In the genomic region with DNA sequence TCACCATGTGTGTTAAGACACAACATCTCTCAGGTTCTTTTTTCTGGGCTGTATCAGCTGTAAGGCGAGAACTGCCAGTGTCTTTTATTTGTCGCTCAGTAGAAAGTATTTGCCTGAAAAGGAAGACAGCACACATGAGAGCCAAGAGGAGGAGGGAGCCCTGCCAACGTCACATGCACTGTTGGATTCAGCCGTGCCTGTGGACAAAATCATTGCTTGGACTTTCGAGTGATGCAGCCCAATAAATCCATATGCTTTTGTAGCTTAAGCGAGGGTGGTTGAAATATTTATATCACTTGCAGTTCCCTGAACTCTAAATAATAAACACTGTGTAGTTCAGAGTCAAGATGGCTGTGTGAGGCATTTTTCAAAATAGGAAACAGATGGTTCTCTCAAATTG, we compare ENCODE assay signal across 10 mouse cellular contexts.
DNase-seq lines count a peak whose midpoint lies in the region; ATAC-seq lines count a peak whose summit lies in the region.
"Had no signal": no experiment of that assay in that cellular context is flagged by ENCODE, and none has a peak within 500 bp of the region (broad histone marks: within the 10 kb centered on the region; RNA-seq: fewer than 3 reads in every experiment).

No protein-coding gene starts in this region.

- WGBS in heart, embryonic 10.5 days: 74% methylated on average over 6 of the region's 6 CpGs
- 51% methylated on average over 6 of the region's 6 CpGs for WGBS in kidney, embryonic 14.5 days

- no peak overlapping the region for H3K27ac ChIP-seq in heart, embryonic 10.5 days
- H3K27ac ChIP-seq in kidney, embryonic 14.5 days (ENCODE audit: low read depth, low read length): no peak overlapping the region
- H3K27ac ChIP-seq: limb, embryonic 15.5 days had no signal

- ATAC-seq in cerebellum, adult (ENCODE audit: insufficient number of reproducible peaks, low FRiP score, low TSS enrichment): peak; percentile 85
- peak; percentile 84 for ATAC-seq in frontal cortex, adult (ENCODE audit: low TSS enrichment)
- no peak for ATAC-seq in kidney, embryonic 14.5 days (ENCODE audit: low FRiP score, low TSS enrichment)

- H3K9ac ChIP-seq in kidney, embryonic 14.5 days (ENCODE audit: low read depth, low read length): no peak overlapping the region
- H3K9ac ChIP-seq: limb, embryonic 15.5 days had no signal

- no peaks in the 10 kb centered on the region for H3K9me3 ChIP-seq in heart, embryonic 10.5 days
- H3K9me3 ChIP-seq in kidney, embryonic 14.5 days (ENCODE audit: control insufficient read depth, low read length): no peaks in the 10 kb centered on the region
- H3K9me3 ChIP-seq: limb, embryonic 15.5 days had no signal

- no peak overlapping the region for H3K4me2 ChIP-seq in kidney, embryonic 14.5 days (replicated peaks; ENCODE audit: low read depth, low read length)
- H3K4me2 ChIP-seq: limb, embryonic 15.5 days had no signal

- no peaks in the 10 kb centered on the region for H3K27me3 ChIP-seq in heart, embryonic 10.5 days (ENCODE audit: insufficient read depth, poor library complexity, severe bottlenecking)
- H3K27me3 ChIP-seq in kidney, embryonic 14.5 days (ENCODE audit: control insufficient read depth, insufficient read depth, low read length): no peaks in the 10 kb centered on the region
- H3K27me3 ChIP-seq: CH12.LX; limb, embryonic 15.5 days had no signal

- H3K4me3 ChIP-seq in heart, embryonic 10.5 days: no peak overlapping the region
- H3K4me3 ChIP-seq in kidney, embryonic 14.5 days (ENCODE audit: low read length): no peak overlapping the region
- H3K4me3 ChIP-seq: limb, embryonic 15.5 days had no signal

- peak; percentile 18 for DNase-seq in heart, adult 8-10 months (ENCODE audit: low spot score)
- no peak for DNase-seq in heart, embryonic 10.5 days (ENCODE audit: low spot score)
- DNase-seq in left cerebral cortex, adult 11 months (ENCODE audit: low spot score): peak; percentile 47
- no peak for DNase-seq in adrenal gland, postnatal 36 days
- no peak for DNase-seq in adrenal gland, postnatal 10 days

- no peaks in the 10 kb centered on the region for H3K4me1 ChIP-seq in heart, embryonic 10.5 days
- H3K4me1 ChIP-seq in kidney, embryonic 14.5 days (ENCODE audit: control insufficient read depth, insufficient read depth, low read length): no peaks in the 10 kb centered on the region; the same call in 1 of the 2 replicates

- no peaks in the 10 kb centered on the region for H3K36me3 ChIP-seq in heart, embryonic 10.5 days
- H3K36me3 ChIP-seq in kidney, embryonic 14.5 days (ENCODE audit: control insufficient read depth, insufficient read depth, low read length): no peaks in the 10 kb centered on the region
- H3K36me3 ChIP-seq: limb, embryonic 15.5 days had no signal

Comparison
In these comparisons a context has a peak if more than half of its experiments do, and no peak if none do; other contexts are left out.
1. DNase-seq: peak in heart, adult 8-10 months (single experiment) and left cerebral cortex, adult 11 months (single experiment); none in heart, embryonic 10.5 days (single experiment), adrenal gland, postnatal 36 days (0 of 2) and adrenal gland, postnatal 10 days (single experiment).